Mouse (Mus musculus): Measurements from ENCODE around the gene Ginm1.

Gene Ginm1

DNA sequence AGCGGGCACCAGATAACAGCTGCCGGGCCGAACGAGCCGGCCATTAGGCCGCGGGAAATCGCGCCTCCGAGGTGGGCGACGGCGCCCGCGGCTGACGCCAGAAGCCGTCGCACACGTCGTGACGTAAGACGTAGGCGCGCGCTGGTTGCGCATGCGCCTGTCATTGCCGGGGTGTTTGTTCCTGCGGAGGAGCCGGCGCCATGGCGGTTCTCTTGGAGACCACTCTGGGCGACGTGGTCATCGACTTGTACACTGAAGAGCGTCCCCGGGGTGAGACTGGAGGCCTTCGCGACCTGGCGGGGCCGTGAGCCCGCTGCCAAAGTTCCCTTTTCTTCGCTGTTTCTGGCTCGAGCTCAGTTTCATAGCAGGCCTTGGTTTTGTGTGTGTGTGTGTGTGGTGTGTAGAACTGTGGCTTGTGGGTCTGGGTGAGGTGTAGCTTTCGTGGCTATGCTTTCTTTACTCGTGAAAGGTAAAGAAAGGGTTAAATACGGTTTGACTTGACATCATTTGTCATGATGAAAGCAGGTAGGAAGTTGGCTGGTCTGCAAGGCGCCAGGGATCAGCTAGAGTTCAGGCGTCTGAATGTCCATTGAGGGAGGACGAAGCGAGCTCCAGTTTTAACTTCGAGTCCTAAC is at the start of gene Ginm1, which contains the start of gene Ppil4:
Gene Ginm1 (minus strand): TSS at position 74 of the 635 bp plus-strand sequence.
Gene Ppil4 (plus strand): TSS at position 141 of the 635 bp plus-strand sequence.
- peak; percentile 81 for DNase-seq (ENCODE audit: low read depth)

DNA sequence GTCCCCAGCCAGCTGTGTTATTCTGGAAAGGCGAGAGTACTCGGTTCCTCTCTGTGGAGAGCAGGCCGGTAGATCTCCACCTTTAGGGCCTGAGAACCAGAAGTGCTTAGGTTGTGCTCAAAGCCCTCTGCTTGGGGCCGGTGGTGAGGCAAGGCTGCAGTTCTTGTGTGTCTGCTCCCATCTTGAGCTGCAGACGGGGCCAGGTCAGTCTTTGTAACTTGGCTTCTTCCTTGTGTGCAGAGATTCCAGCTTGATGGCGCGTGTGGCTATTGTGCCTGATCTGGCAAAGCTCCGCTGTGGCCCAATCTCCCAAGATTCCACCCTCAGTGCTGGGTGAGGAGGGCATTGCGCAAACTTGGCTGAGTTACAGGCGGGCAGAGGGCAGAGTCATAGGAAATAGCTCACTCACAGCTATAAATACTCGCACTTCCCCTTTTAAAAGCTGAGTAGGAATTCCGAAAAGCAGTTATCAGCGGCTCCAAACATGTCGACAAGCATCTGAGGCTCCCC is 49.0 kb upstream of the Ginm1 start:
- DNase-seq (ENCODE audit: low read depth), result peak; percentile 89

DNA sequence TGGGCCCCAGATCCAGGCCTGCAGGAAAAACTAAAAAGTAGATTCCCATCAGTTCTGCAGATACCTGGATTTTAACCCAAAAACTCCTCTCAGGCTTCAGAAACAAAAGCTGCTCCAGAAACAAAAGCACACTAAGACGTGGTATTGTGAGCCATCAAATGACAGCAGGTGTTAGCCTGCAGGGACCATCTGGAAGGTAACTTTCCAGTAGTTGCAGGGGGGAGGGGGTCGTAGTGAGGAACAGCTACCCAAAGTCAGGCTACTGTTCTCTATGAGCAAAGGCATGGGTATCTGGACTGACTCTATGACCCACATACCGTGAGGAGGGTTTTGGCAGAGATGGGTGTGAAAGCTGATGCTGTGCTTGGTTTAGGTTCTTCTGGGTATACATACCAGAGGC is 48.2 kb upstream of the Ginm1 start:
- DNase-seq (ENCODE audit: low read depth), result no peak

DNA sequence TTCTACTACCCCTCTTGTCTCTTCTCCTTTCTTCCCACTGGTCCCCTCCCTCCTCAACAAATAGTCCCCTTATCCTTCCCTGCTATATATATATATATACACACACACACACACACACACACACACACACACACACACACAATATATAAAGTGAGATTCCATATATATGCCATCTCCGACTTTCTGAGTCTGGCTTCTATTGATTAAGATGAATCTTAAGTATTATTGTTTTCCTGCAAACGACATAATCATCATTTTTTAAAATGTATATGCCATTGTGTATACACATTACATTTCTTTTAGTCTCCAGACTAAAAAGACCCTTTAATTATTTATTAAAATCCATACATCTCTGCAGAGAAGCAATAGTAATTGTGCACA is 47.7 kb upstream of the Ginm1 start:
- DNase-seq (ENCODE audit: low read depth), result no peak

DNA sequence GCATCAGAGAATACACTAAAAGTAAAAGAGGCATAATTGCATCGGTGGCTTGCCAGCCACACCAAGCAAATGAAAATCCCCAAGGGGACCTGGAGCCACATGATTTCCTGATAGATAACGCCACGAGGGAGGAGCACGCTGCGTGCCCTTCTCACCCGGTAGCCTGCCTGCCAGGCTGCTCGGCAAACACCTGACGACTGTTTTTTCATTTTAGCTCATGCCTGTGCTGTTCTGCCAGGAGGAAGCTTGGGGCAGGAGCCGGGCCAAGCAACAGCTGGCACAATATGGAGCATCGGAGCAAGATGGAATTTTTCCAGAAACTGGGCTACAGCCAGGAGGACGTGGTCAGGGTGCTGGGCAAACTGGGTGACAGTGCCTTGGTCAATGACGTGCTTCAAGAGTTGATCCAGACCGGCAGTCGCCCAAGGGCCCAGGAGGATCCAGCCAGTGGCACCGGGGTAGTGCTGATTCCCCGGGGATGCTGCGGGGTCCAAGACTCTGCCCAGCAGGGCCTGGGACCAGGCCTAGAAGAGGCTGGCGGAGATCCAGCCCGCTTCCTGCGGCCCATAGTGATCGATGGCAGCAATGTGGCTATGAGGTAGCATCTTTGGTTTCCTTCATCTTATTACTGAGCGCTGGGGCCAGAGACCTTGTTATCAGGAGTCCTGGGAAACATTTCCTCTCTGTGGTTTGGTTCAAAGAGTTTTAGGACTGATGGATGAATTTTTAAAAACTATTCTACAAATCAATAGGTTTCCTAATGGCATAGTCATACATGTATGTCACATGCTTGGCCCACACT is 47.1 kb upstream of the Ginm1 start:
- DNase-seq (ENCODE audit: low read depth), result no peak

DNA sequence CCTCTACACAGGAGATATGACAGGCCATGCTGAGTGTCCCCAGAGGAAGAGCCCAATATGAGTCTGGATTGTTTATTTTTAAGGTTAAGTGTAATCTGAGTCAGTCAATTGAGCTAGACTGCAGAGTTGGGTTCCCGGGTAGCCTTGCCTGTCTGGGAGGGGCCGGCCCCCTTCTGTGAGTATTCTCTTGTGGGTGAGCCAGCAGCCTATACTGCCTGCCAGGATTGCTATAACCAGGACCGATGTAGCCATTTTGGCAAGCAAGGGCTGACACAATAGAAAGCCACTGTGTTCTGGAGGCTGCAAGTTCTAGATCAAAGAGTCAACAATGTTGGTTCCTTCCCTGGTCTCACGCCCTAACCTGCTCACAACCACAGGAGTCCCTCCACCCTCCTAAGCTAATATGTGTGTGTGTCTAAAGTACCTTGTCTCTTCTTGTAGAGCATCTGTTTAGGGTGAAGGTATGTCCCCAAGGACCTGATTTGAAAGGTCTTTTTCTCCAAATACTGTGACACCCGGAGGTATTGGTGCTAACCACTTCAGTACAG is 46.3 kb upstream of the Ginm1 start:
- DNase-seq (ENCODE audit: low read depth), result no peak

DNA sequence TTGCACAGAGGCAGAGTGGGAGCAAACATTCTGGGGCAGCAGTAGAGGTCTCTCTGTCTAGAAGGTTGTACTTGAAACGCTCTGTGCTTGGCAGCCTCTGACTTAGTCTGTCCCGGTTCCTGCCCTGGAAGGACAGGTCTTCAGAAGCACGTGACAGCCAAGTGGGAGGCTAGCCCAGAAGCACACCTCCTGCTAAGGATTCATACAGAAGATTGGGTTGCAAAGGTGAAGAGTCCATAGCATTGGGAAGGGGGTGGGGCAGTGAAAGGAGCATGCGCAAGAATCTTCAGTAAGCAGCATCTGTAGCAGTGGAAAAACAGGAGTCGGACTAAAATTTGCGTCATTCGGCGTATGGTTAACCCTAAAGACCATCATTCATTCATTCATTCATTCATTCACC is 45.4 kb upstream of the Ginm1 start:
- no peak for DNase-seq (ENCODE audit: low read depth)

DNA sequence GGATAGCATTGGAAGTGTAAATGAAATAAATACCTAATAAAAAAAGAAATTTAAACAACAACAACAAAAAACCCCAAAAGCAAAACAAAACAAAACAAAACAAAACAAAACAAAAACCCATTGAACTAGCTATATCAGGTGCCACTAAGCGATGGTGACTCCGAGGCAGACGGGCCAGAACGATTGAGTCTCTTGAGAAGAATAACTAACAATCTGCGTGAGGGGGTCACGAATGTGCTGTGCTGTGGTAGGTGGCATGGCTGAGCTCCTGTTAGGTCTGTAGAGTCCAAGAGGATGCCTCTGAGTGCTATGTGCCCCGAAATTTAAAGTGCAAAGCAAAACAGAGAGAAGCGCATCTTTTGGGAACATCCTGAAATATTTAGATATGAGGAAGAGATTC is 44.8 kb upstream of the Ginm1 start:
- no peak for DNase-seq (ENCODE audit: low read depth)

DNA sequence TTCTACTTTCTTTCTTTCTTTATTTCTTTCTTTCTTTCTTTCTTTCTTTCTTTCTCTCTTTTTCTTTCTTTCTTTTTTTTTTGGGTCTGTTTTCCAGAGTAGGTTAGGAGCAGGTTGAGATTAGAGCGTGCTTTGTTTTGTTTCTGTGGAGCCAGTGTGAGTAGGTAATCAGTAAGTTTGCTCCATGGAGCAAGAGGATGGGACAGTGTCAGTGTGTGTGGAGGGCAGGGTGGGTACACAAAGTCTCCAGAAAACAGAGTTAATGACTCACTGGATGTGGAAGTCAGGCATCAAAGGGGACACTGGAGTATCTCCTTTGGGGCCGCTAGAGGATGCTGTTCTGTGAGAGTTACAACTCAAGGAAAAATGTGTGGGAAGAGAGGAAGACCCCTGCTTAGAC is 44.3 kb upstream of the Ginm1 start:
- DNase-seq (ENCODE audit: low read depth), result no peak

DNA sequence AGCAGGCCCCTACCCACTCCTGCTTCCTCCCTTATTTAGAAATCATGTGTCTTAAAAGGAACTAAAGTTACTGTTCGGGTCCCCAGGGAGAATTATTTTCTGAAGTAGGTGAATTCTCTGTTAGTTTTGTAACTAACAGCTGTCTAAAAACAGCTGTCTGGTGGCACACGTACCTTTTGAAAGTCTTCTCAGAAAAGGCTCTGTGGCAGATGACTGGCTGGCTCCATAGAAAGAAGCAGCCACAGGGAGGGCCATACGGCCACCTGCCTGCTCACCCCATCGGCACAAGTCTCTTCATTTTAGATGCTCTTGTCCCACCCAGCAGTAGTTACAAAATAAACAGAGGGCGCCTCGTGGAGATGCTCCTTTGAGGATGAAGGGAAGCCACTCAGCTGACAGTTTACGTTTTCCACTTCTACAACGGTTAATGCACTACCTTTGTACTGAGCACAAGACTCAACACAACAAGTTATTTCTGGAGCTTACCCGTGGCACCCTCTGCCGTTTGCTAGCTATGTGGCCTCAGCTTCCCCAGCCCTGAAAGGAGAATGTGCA is 42.1 kb upstream of the Ginm1 start:
- DNase-seq (ENCODE audit: low read depth), result no peak

DNA sequence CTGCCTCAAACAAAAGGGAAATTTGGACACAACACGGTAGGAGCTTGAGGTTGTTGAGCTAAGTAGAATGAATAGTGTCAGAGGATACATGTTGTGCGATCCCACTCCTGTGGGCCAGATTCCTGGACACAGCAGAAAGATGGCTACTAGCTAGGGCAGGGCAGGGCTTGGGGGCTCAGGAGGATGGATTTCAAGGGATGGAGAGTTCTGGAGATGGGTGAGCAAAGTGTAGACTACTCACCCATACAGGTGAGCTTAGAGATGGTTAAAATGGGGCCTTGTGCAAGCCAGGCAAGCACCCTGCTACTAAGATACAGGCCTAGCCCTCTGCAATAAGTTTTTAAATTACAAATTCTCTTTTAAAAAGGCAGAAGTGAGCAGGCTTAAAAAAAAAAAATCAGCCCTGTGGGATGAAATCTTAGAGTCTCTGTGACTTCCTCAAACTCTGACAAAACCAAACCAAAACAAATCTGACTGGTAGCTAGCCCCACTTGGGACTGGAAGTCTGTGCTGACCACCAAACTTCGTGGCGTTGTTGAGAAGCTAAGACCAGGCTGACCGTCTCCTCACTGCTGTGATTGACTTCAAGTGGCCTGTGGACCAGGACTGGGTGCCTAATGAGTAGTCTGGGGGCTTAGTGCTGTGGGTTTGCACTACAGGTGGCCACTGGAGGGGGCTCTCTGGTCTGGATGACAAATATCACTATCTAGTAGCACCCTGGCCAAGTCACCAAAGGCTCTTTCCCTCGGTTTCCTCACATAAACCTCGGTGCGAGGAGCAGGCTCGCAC is 40.9 kb upstream of the Ginm1 start:
- no peak for DNase-seq (ENCODE audit: low read depth)

DNA sequence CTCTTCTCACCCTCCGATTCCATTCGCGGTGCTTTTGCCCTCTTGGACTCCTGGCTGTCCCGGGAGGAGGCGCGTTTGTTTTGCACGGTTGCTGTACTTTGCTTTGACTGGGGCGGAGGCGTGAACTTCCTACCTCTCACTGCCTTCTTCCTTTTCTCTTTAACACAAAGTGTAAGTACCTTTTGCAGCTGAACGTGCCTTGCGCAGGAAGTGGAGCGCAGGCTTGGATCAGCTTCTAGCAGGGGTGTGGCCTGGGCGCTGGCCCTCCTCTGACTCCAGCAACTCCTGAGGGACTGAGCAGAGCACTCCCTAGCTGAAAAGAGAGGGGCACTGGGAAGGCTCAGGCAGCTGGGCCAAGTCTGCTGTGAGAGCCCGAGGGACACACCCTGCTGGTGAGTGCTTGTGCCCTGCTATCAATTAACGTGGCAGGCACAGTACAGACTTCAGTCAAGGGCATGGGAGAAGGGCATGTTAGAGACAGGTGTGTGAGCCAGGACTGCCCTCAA is 39.6 kb upstream of the Ginm1 start, which contains the start of gene Zc3h12d:
Gene Zc3h12d (plus strand): TSS at position 300 of the 506 bp plus-strand sequence.
- no peak for DNase-seq (ENCODE audit: low read depth)

DNA sequence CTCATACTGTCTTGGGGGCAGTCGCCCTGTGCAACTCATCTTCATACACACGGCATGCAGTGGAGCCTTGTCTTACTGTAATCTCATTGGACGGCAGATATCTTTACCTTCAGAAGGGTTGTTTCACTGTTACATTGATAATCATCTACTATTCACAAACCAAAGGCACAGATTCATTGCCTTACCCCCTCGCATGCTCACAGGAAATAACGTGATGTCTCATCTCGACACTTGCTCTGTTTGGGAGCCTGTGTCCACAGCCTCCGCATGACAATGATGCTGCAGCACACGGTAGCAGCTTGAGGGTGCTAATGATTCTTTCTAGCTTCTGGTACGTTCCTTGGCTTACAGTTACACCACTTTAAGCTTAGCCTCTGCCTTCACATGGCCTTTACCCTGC is 33.5 kb upstream of the Ginm1 start:
- no peak for DNase-seq (ENCODE audit: low read depth)

DNA sequence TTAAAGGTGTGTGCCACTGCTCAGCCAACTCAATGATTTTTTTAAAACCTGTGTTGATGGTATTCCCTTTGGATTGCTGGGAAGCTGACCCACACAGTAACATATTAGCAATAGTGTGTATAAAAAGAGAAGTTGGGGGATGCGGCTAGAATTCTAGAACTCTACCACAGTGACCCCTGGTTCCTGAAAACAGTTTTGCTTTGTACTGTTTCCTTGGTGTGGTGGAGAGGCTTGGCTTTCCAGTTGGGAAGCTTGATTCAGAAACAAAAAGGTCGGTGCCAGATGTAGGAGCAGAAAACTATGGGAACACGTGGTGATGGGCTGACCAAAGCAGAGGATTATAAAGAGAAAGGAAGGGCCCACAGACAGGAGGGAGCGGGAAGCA is 32.6 kb upstream of the Ginm1 start:
- DNase-seq (ENCODE audit: low read depth), result no peak

DNA sequence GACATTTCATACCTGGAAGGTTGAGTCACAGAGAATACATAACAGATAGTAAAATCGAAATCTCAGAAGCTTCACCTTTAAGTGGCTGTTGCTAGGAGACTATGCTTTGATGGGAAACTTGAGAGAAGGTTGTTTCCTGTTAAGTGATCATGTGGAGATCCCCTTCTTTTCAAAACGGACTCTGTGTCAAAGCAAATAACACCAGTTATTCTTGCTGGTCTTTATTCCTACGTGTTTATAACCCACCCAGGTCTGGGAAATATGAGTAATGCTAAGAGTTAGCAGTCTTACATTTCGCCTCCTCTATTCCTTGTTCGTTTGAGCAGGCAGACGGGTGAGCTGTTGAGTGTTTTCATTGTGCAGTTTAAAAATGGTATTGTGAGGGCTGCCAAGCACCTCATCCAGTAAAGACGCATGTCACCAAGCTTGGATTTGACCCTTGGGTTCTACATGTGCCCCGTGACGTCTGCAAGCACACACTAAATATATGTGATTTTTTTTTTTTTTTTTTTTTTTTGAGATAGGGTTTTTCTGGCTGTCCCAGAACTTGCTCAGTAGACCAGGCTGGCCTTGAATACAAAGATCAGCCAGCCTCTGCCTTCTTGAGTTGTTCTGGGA is 32.1 kb upstream of the Ginm1 start:
- DNase-seq (ENCODE audit: low read depth), result no peak

DNA sequence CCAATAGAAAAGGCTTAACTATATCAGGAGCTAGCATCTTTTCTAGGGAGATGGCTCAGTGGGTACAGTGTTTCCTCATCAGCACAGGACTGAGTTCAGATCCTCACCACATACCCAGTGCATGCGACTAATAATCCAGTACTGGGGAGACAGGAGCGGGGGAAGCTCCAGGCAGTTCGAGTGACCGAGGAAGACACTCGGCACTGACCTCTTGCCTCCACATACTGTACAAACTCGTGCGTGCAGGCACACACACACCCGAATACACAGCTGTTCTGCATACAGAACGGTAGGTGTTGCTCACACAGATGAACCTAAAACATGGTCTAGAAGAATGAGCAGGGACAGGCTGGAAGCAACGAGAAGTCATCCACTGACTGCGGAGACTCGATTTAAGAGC is 29.4 kb upstream of the Ginm1 start:
- no peak for DNase-seq (ENCODE audit: low read depth)

DNA sequence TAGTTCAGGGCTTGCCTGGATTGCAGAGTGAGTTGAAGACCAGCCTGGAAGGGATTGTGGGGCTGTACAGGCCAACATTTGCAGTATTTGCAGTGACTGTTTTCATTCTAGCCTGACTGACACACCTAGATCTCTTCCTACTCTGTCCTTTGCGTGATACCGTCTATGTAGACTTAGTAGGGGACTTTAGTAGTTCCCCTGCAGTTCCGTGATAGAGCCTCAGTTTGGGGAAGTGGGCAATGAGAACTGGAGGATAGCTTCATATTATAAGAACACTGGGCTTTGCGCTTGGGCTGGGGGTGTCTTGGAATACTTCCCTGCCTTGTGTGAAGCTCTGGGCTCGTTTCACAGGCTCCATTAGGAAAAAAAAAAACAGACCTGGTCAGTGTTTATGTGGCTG is 27.5 kb upstream of the Ginm1 start:
- DNase-seq (ENCODE audit: low read depth), result no peak

DNA sequence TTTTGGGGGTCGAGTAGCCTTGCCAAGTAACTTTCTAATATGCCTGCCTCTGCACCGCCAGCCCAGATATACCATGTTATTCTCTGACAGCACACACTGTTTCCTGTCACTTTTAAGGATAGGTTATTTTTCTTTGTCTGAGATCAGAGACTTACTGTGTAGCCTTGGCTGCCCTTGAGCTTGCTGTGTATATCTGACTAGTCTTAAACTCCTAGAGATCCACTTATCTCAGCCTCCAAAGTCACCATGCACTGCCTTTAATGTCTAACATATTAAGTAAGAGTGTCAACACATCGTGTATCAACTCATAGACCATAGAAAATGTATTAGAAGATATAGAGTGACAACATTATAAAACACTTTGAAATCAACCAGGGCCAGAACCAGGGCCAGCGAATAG is 27.0 kb upstream of the Ginm1 start:
- no peak for DNase-seq (ENCODE audit: low read depth)

DNA sequence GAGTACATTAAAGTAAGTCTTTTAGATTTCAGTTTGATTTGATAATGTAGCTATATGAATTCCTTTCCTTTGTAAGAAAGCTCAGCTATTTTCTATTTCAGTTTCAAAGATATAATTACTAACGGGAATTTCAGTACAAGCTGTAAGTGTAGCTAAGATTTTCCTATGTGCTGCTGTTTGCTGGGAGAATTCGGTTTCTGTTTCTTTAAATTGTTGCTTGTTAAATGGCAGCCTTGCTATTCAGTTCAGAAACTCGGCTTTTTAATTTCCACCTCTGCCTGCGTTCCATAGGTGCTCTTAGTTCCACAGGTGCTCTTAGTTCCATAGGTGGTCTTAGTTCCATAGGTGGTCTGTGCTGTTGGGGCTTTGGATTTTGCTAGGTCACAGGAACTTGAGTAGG is 26.5 kb upstream of the Ginm1 start:
- DNase-seq (ENCODE audit: low read depth), result no peak

DNA sequence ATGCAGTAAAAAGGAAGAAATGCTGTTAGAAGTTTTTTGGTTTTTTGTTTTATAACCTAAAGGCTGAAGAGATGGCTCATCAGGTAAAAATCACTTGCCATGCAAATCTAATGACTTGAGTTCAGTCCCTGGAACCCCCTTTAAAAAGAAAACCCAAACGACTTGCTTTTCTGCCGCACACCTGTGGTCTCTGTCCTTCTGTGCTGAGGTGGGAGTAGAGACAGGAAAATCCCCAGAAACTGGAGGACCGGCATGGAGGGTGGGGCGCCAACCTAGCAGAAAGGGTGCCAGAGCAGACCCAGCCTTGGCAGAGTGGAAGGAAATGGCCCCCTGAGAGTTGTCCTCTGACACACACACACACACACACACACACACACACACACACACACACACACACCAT is 26.1 kb upstream of the Ginm1 start:
- DNase-seq (ENCODE audit: low read depth), result no peak

DNA sequence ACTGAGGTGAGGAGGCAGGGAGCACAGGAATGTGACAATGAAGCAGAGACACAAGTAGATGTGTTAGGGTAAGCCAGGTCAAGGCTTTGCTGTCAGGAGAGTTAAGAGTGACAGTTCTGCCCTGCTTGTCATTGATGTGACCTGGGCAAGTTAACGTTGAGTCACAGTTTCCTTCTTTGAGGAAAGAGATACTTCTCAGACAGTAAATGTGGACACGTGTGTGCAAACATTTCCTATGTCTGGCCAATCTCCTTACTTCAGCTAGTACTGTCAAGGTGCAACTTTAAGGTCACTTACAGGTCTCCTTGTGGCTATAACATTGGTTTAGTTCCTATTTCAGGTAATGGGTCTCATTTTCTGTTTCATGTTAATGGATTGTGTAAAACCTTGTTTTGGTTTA is 23.9 kb upstream of the Ginm1 start:
- no peak for DNase-seq (ENCODE audit: low read depth)
